Mouse (Mus musculus) intestine, embryonic 14.5 days (tissue): ENCODE measurements at regions not wholly inside any gene's neighbourhood (a gene's known extent, or its start where the extent isn't known, plus 50 kb on each side); places are given as distances from the start of the nearest gene placed in this dataset.
A peak's percentile ranks its signal among the peaks of the same experiment; 100 is the strongest.

ENCODE experiments used
- ATAC-seq: fragments of 200-750 bp; cut with Nextera tagmentation; replicated peaks from 2 replicates; pipeline ENCODE4 v1.8.0; 2017; ENCODE audit warnings: low read depth, moderate number of reproducible peaks, moderate TSS enrichment, moderate library complexity; ENCODE audit not compliant: low FRiP score, low TSS enrichment
- DNase-seq: peaks from one replicate; pipeline ENCODE4 v3.0.0-alpha.2; 2018; ENCODE audit warnings: low spot score
- H3K27ac ChIP-seq: fragments of 300-500 bp; sonication (generic); 2 replicates; pipeline ENCODE4 v1.5.1; 2014; ENCODE audit warnings: low read depth, mild to moderate bottlenecking, control low read depth
- H3K27me3 ChIP-seq: fragments of 300-500 bp; sonication (generic); replicated peaks from 2 replicates; pipeline ENCODE4 v1.6.1; 2014; ENCODE audit warnings: low read length, control low read depth; ENCODE audit not compliant: control insufficient read depth, insufficient read depth
- H3K36me3 ChIP-seq: fragments of 300-500 bp; sonication (generic); 2 replicates; pipeline ENCODE4 v1.6.1; 2014; ENCODE audit warnings: low read length, control low read depth; ENCODE audit not compliant: control insufficient read depth, insufficient read depth
- H3K4me1 ChIP-seq: fragments of 300-500 bp; sonication (generic); replicated peaks from 2 replicates; pipeline ENCODE4 v1.6.1; 2014; ENCODE audit warnings: low read length, control low read depth, mixed read lengths; ENCODE audit not compliant: control insufficient read depth, insufficient read depth
- H3K4me2 ChIP-seq: fragments of 300-500 bp; sonication (generic); 2 replicates; pipeline ENCODE4 v1.6.1; 2014; ENCODE audit warnings: low read length
- H3K4me3 ChIP-seq: fragments of 300-500 bp; sonication (generic); 2 replicates; pipeline ENCODE4 v1.5.1; 2014; ENCODE audit warnings: low read depth, low read length, control low read depth, mixed read lengths
- H3K9ac ChIP-seq: fragments of 300-500 bp; sonication (generic); 2 replicates; pipeline ENCODE4 v1.6.1; 2014; ENCODE audit warnings: mild to moderate bottlenecking, low read length
- H3K9me3 ChIP-seq: fragments of 300-500 bp; sonication (generic); 2 replicates; pipeline ENCODE4 v1.6.1; 2016; ENCODE audit warnings: low read length, control low read depth; ENCODE audit not compliant: control insufficient read depth
- WGBS: fragments of 180-500 bp; shearing (Covaris S2); extraction: QIAGEN DNeasy Blood & Tissue Kit; methylation state at CpG from one replicate; pipeline ENCODE4 v1.1.7; 2014; 5-methylcytosine and 5-hydroxymethylcytosine counted together

DNA sequence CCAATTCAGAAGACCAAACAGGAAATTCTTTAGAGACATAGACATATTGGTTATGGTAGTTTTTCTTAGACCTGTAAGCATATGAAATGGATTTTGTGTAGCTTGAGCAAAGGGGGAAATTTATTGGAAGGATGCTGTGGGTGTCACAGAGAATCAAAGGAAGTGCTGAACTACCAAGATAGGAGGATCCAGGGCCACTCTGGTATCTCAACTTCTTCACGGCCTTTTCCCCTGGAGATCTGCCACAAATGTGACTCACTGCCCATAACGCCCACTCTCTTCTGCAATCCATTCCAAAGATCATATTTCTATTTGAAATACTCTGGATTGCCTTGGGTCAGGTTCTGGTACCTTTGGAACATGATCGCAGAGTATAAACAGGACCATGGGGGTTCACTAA lies 161.6 kb upstream of the Fggy start:
- DNase-seq = no peak
- WGBS = 77% methylated on average over 3 of the region's 3 CpGs
- Histone ChIP-seq H3K9me3 (no peaks in the 10 kb centered on the region), H3K4me3 (no peak overlapping the region), H3K4me2 (no peak overlapping the region), H3K36me3 (no peaks in the 10 kb centered on the region), H3K27me3 (no peaks in the 10 kb centered on the region), H3K27ac (no peak overlapping the region), H3K4me1 (no peaks in the 10 kb centered on the region), H3K9ac (no peak overlapping the region)
- no peak for ATAC-seq

DNA sequence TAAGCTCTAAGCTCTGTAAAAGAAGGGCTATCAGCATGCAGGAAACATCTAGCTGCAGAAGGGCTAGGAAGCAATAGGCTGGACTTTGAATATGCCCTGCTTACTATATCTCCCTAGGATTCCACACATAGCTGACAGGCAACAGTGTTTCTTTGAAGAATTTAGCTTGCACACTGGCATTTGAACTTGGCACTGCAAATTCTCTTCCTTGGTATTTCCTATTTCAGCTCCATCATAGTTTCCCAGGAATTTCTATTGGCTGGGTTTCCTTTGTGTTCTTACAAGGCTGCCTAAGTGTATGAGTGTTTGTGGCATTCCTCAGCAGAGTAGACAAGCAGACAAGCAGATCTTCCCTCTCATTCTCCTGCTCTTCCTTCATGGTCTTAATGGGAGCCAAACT lies 159.0 kb upstream of the Fggy start:
- H3K4me2 ChIP-seq = no peak overlapping the region
- H3K27me3 ChIP-seq = no peaks in the 10 kb centered on the region
- no peak overlapping the region for H3K27ac ChIP-seq
- H3K4me3 ChIP-seq = no peak overlapping the region
- DNase-seq (no peak), ATAC-seq (no peak)
- no peaks in the 10 kb centered on the region for H3K9me3 ChIP-seq
- H3K9ac ChIP-seq = no peak overlapping the region
- no peaks in the 10 kb centered on the region for H3K36me3 ChIP-seq
- no peaks in the 10 kb centered on the region for H3K4me1 ChIP-seq

DNA sequence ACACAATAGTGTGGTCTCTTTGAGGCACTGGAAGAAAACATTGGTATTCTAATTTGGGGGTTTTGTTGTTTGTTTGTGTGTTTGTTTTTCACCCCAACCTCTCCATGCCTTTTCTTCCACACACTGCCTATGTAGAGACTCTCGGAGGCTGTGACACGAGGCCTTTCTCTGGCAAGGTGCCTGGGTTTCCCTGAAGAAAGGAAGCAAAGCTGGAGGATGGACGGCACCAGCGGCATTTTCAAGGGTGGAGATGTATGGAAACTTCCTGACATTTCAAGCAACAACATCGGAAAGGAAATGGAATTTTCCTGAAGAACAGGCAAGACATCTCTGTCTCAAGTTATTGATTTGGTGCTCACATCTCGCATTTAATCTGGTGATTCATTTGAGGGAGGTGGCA lies 155.0 kb upstream of the Fggy start:
- ATAC-seq = no peak
- H3K4me1 ChIP-seq = no peaks in the 10 kb centered on the region
- H3K36me3 ChIP-seq = no peaks in the 10 kb centered on the region
- no peak overlapping the region for H3K9ac ChIP-seq
- H3K27ac ChIP-seq = no peak overlapping the region
- DNase-seq = no peak
- H3K4me2 ChIP-seq = no peak overlapping the region
- no peaks in the 10 kb centered on the region for H3K27me3 ChIP-seq
- H3K9me3 ChIP-seq = no peaks in the 10 kb centered on the region
- 77% methylated on average over 6 of the region's 6 CpGs for WGBS
- no peak overlapping the region for H3K4me3 ChIP-seq

DNA sequence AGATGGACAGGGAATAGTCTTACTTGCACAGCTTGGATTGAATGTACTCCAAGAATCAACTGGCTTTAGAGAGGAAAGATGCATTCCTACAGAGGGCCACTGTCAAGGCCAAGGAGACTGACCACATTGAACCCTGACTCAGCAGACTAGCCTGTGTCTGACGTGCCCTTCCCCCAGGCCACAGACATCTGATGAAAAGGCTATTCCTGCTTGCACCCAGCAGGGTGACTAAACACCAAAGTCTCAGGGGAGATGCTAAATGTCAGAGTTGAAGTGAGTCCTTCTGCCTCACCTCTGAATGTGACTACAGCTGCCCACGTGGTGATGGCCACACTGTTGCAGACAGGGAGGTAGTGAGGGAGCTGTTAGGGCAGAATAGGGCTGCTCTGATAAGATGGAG lies 140.2 kb upstream of the Fggy start:
- Histone ChIP-seq H3K4me3 (no peak overlapping the region), H3K4me1 (no peaks in the 10 kb centered on the region), H3K27me3 (no peaks in the 10 kb centered on the region), H3K4me2 (no peak overlapping the region), H3K9ac (no peak overlapping the region), H3K36me3 (no peaks in the 10 kb centered on the region), H3K9me3 (no peaks in the 10 kb centered on the region), H3K27ac (no peak overlapping the region)
- 36% methylated on average over 2 of the region's 2 CpGs for WGBS
- ATAC-seq (no peak), DNase-seq (no peak)

DNA sequence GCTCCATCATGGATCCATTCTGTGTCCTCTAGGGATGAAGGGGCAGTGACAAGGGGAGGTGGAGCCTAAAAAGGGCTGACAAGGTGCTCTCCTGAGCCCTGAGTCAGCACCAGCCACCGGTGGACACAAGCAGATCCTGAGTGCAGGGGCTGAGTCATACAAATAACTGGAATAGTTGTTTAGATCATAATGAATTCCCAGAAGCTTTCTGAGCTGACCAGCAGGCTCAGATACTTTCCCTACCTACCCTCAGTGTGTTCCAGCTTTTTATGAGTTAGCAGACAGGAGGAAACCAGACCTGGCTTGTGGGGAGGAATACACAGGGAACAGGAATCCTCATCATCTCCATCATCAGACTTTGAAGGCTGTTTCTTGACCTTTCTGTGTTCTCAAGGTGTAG lies 130.7 kb upstream of the Fggy start:
- no peak for ATAC-seq

DNA sequence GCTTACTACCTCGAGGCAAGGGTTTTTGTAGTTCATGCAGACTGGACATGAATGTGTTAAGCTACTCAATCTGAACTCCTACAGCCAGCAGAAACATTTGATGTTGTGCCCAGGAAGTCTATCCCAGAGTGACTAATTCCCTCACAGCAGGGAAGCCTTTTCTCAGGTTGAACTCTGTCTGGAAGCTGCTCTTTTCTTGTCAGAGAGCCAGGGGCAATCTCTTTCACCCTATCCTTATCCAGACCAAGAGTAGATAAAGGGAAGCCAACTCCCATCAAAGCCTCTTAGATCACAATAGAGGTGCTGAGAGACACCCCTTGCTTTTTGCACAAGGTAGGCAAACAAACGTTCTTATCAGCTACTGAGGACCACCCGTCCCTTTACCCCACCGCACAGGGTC lies 122.8 kb upstream of the Fggy start:
- DNase-seq (peak; percentile 56), ATAC-seq (no peak)
- H3K36me3 ChIP-seq = no peaks in the 10 kb centered on the region
- H3K9ac ChIP-seq = no peak overlapping the region
- H3K9me3 ChIP-seq = no peaks in the 10 kb centered on the region
- no peaks in the 10 kb centered on the region for H3K27me3 ChIP-seq
- WGBS = 32% methylated on average over 4 of the region's 4 CpGs
- H3K4me2 ChIP-seq = no peak overlapping the region
- H3K27ac ChIP-seq = no peak overlapping the region
- 0 out of 2 replicates have a peak, but pooled peaks cover 3% of the 10 kb centered on the region for H3K4me1 ChIP-seq
- H3K4me3 ChIP-seq = no peak overlapping the region

More for the DNA sequence above, 130.7 kb upstream of the Fggy start:
- Histone ChIP-seq H3K4me1 (no peaks in the 10 kb centered on the region), H3K4me3 (no peak overlapping the region), H3K4me2 (no peak overlapping the region), H3K27ac (no peak overlapping the region), H3K36me3 (no peaks in the 10 kb centered on the region), H3K27me3 (no peaks in the 10 kb centered on the region), H3K9ac (no peak overlapping the region), H3K9me3 (no peaks in the 10 kb centered on the region)
- WGBS = 47% methylated on average over 1 of the region's 1 CpGs
- DNase-seq = no peak

DNA sequence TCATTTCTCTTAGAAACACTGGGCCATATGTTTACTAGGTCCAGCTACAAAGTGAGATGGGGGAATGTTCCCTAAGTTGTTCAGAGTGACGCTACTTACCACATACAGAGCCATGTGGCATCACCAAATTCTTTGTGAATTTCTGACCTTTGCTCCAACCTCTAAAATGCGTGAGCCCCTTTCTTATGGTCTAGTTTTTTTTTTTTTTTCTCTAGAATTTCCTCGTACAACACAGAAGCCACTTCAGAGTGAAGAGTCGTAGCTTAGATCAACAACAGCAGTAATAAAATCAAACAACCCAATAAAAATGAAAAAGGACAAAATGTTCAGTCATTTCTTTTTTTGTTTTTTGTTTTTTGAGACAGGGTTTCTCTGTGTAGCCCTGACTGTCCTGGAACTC lies 122.2 kb upstream of the Fggy start:
- no peaks in the 10 kb centered on the region for H3K36me3 ChIP-seq
- no peak overlapping the region for H3K27ac ChIP-seq
- H3K4me3 ChIP-seq = no peak overlapping the region
- no peak overlapping the region for H3K4me2 ChIP-seq
- WGBS = 44% methylated on average over 4 of the region's 4 CpGs
- no peak overlapping the region for H3K9ac ChIP-seq
- 0 out of 2 replicates have a peak, but pooled peaks cover 3% of the 10 kb centered on the region for H3K4me1 ChIP-seq
- H3K9me3 ChIP-seq = no peaks in the 10 kb centered on the region
- no peak for ATAC-seq
- H3K27me3 ChIP-seq = no peaks in the 10 kb centered on the region
- no peak for DNase-seq

DNA sequence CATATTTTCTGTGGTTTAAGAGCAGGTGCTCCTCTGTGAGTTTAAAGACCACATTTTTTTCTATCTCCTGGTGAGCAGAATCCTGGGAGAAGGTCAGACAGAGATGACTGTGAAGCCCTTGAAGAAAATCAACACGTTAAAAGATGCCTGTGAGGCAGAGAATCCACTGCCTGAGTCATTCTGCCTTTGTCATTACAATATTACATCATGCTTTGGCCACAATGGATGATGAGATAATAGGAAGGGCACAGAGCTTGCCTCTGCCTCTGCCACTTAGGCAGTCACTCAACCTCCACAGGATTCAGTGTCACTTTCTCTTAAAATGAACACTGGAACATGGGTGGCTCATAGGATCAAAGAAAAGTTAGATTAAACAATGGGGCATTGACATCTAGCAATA lies 117.5 kb upstream of the Fggy start:
- no peak overlapping the region for H3K4me2 ChIP-seq
- H3K27me3 ChIP-seq = no peaks in the 10 kb centered on the region
- ATAC-seq (no peak), DNase-seq (no peak)
- 23% methylated on average over 1 of the region's 1 CpGs for WGBS
- H3K27ac ChIP-seq = no peak overlapping the region
- no peak overlapping the region for H3K4me3 ChIP-seq
- H3K36me3 ChIP-seq = no peaks in the 10 kb centered on the region
- no peaks in the 10 kb centered on the region for H3K4me1 ChIP-seq
- H3K9me3 ChIP-seq = no peaks in the 10 kb centered on the region
- H3K9ac ChIP-seq = no peak overlapping the region

DNA sequence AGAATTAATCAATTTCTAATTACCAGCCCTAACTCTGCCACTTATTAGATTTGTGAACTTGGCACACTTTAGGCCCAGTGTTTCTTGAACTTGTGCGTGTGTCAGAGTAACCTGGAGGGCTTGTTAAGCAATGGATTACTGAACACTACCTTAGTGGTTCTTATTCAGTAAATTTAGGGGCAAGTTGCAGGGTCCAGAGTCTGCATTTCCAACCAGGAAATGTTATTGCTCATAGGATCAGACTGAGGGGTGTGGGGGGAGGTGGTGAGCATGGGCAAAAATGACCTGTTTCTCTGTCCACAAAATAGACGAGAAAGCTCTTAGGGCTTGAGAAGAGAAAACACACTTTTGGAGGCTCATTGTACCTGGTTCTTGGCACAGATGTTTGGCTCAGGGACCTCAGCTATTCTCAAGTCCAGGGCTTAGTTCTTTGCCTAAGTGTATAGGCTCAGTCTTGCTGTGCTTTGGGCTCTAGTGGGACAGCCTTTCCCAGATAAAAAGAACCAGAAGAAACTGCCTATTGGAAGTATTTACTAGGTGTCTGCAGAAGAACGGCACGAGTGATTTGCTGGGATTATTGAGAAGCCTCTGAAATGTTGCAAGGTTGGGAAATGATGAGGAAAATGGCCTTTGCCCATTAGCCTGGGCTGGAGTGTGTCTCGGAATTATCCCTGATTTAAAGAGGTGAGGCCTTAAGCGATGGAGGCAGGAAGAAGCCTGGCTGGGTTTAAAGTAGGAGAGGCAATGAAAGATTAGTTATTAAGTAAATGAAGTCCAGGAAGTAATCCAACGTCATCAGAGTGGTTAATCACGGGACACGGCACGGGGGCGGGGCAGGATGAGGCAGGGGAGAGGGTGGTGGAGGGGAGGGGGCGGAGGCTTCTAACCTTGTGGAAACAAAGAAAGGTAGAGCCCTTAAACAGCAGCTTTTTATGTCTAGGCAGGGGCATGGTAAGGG lies 113.2 kb upstream of the Fggy start:
- H3K4me3 ChIP-seq = no peak overlapping the region
- H3K4me1 ChIP-seq = no peaks in the 10 kb centered on the region
- H3K9ac ChIP-seq = no peak overlapping the region
- no peaks in the 10 kb centered on the region for H3K9me3 ChIP-seq
- WGBS = 38% methylated on average over 12 of the region's 12 CpGs
- no peaks in the 10 kb centered on the region for H3K36me3 ChIP-seq
- H3K27me3 ChIP-seq = no peaks in the 10 kb centered on the region
- peak; percentile 62 for DNase-seq
- H3K4me2 ChIP-seq = no peak overlapping the region
- peak; percentile 85 for ATAC-seq
- H3K27ac ChIP-seq = peak overlapping the region; percentile 57; the same call in 1 of the 2 replicates
